Mouse (Mus musculus) heart, adult 9 months (tissue): Measurements from ENCODE around the gene Piwil1.

Experiments
- DNase-seq, 2 experiments: peaks; one replicate each; pipeline ENCODE4 v3.0.0; 2022; ENCODE audit warnings: low spot score in 2 of 2

Piwil1 gene

DNA sequence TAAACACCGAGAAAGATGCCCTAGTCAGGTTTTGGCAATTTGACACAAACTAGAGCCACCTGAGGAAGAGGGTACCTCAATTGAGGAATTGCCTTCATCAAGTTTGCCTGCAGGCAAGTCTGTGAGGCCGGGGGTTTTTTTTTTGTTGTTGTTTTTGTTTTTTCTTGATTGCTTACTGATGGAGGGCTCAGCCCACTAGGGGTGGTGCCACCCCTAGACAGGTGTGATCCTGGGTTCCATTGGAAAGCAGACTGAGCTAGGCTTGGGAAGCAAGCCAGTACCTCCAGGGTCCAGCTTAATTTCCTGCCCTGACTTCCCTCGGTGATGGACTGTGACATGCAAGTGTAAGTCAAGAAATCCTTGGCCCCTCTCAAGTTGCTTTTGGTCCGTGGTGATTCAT lies at the start of gene Piwil1:
Gene Piwil1 (plus strand): TSS at position 301 of the 400 bp plus-strand sequence.
- DNase-seq: no peak

- DNase-seq: no peak
These were observed 45.7 kb upstream of the Piwil1 start for GRCm38 (mm10) chr5:128656496-128657135.

GRCm38 (mm10) chr5:128660101-128660500 lies 42.2 kb upstream of the Piwil1 start:
- no peak for DNase-seq

GRCm38 (mm10) chr5:128662881-128663280 lies 39.4 kb upstream of the Piwil1 start:
- DNase-seq: no peak

GRCm38 (mm10) chr5:128663976-128664375 lies 38.3 kb upstream of the Piwil1 start:
- no peak for DNase-seq

- DNase-seq: no peak
These were observed 37.3 kb upstream of the Piwil1 start for GRCm38 (mm10) chr5:128665045-128665444.

DNA sequence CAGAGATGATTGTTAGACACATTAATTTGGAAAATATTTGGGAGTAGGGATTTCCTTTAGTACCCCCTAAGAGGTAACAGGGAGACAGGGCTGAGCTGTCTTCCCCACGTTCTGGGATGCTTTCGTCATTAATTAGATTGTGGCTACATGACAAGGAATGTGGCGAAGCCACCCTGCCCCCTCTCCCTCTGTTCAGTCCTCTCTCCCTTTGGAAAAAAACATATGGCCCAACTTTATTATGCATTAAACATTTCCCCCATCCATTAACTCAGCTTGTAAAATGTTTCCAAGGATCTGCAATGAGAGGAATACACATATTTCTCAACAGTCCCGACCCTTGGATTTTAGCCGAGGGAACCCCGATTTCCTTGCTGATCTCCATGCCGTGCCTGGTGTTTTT lies 35.0 kb upstream of the Piwil1 start:
- DNase-seq: no peak

GRCm38 (mm10) chr5:128674124-128674523 lies 28.2 kb upstream of the Piwil1 start:
- DNase-seq: no peak

DNA sequence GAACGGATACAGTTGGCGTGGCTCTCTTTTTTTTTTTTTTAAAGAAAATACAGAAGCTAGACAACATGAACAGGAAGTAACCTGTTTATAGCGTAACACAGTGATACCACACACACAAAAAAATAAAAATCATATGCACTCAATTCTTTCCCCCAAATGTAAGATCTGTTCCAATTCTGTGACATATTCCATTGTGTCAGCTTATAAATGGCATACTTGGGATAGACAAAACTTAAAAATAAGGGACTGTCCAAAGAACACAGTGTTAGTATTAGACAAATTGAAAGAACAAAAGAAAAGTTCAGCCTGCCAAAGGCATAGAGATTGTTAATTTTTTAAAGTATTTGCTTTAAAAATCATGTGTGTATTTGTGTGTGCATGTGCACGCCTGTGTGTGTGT lies 25.0 kb upstream of the Piwil1 start:
- DNase-seq: no peak

GRCm38 (mm10) chr5:128677861-128678260 lies 24.5 kb upstream of the Piwil1 start:
- no peak for DNase-seq

- DNase-seq: no peak
These were observed 20.9 kb upstream of the Piwil1 start for GRCm38 (mm10) chr5:128681456-128681855.

DNA sequence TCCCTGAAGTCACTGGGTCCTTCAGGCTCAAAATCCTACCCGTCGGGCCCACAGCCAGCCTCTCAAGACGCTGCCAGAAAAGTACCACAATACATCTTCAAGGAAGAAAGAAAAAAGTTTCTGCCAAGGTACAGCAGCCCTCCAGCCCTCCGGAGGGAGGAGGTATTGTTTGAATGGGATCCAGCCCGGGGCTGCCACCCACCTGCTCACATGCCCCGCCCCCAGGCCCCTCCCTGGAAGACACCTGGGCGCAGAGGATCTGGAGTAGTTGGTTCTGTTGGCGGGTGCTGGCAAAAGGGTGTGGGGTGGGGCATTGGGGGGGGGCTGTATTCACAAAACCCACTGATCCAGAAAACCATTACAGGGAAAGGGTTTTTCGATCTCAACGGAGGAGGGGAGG lies 18.1 kb upstream of the Piwil1 start:
- no peak for DNase-seq

DNA sequence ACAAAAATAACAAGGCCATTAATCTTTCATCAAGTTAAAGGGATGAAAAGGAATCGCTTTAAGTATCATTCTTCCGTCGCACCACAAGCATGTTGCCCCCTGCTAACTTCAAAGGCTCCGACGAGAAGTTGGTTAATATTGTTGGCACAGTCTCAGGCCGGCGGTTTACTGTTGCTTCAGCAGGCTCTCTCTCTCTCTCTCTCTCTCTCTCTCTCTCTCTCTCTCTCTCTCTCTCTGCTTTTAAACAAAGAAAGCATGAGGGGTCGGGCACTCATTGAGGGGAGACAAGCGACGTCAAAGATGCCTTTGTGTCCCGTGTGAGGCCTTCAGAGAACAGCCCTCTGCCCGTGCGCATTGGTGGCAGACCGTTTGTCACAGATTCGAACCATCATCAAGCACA lies 17.7 kb upstream of the Piwil1 start:
- no peak for DNase-seq

GRCm38 (mm10) chr5:128687139-128687538 lies 15.2 kb upstream of the Piwil1 start:
- no peak for DNase-seq

- DNase-seq: no peak
These were observed 8.2 kb upstream of the Piwil1 start for GRCm38 (mm10) chr5:128694107-128694506.

DNA sequence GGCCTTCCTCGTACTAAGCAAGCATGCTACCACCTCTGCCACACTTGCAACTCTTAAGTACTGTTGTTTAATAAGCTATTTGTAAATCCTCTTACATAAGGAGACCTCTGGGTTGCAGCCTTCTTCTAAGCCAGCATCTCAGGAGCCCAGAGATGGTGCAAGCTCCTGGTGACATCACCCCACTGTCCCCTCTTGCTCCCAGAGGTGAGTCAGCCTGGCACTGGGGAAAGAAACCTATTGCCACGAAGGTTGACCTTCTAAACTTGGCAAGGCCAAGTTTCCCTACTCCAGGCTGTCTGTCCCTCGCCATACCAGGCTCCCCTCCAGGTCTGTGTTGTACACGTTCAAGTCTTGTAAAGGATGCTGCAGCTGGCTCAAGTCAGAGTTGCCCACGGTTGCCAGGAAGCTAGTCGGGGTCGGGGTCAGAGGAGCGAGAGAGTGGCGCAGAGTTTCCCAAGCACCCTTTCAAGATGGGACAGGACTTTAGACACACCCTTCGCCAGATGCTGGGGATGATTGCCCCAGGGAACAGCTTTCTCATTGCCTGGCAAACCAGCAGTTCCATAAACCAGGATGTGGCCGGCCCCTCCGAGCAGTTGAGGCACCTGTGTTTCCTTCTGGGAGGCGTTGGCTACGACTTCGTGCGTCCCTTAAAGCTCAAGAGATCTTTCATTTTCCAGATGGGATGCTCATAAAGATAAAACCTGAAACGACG lies 7.6 kb upstream of the Piwil1 start:
- no peak for DNase-seq

- no peak for DNase-seq
These were observed 5.5 kb upstream of the Piwil1 start for GRCm38 (mm10) chr5:128696824-128697223.

- no peak for DNase-seq
These were observed 1.6 kb upstream of the Piwil1 start for GRCm38 (mm10) chr5:128700716-128701115.

- no peak for DNase-seq
These were observed 1.4 kb downstream of the Piwil1 start for GRCm38 (mm10) chr5:128703688-128704087.

DNA sequence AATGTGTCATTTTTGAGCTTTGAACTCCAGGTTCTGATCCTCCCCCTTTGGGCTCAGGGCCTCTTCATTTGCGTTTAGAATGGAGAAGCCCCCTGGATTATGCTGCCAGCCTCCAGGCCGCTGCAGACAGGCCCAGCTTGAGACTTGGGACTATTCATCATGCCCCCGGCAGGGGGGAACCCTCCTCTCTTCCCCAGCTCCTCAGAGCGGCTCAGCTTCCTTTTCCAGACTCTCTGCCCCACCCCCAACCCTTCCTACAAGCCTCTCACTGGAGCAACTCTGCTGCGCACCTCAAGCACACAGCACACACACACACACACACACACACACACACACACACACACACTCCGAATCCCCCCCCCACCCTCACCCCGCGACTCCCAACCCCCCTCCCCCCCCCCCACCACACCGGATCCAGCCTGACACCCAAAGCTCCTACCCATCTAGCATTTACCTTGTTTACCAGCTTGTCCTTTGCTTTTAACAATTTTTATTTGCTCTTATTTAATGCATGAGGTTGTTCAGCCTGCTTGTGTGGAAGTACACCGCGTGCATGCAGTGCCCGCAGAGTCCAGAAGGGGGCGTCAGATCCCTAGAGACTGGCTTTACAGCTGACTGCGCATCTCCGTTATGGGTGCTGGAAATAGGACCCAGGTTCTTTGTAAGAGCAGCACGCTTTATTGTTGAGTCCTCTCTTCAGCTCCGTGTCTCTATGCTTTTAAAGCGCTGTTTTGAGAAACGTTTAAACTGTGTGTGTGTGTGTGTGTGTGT lies 2.0 kb downstream of the Piwil1 start:
- DNase-seq: no peak

- no peak for DNase-seq
These were observed 4.1 kb downstream of the Piwil1 start for GRCm38 (mm10) chr5:128706467-128706866.

GRCm38 (mm10) chr5:128707271-128707670 lies 4.9 kb downstream of the Piwil1 start:
- DNase-seq: no peak

DNA sequence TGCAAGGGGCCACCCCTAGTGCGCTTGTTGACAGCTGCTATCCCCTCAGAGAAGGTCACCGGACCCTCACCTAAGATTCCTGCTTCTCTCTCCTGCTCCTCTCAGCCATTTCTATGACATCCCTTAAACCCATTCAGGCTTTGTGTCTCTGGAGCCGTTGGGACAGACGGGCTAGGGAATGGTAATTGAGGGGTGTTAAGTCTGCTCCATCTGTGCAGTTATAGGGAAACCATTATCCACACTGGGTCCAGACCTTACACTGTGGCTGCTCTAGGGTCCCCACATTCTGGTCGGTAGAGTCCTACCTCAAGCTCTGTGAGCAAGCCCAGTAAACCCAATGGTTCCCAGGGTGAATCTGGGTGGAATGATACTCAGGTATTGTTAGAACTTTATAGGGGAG lies 6.6 kb downstream of the Piwil1 start:
- DNase-seq: no peak
